Mouse (Mus musculus): Measurements from ENCODE around the gene Espl1.

GRCm38 (mm10) chr15:102249967-102250366 is 46.1 kb upstream of the Espl1 start:
- no peak for TF ChIP-seq CTCF (IDR thresholded peaks at IDR 0.05; ENCODE audit: low read depth, low read length)
- TF ChIP-seq POLR2A (IDR thresholded peaks at IDR 0.05; ENCODE audit: extremely low read depth, insufficient read depth, low read length): no peak

Data from liver, adult 2 months (tissue).